Mouse (Mus musculus) MEL (cell line): ENCODE measurements at regions not wholly inside any gene's neighbourhood (a gene's known extent, or its start where the extent isn't known, plus 50 kb on each side); places are given as distances from the start of the nearest gene placed in this dataset.

Experiments used
- DNase-seq: peaks from one replicate; pipeline ENCODE4 v3.0.0; 2011; ENCODE audit warnings: low read depth, low spot score
- H3K27ac ChIP-seq: 2 replicates; pipeline ENCODE4 v1.5.1; 2012; ENCODE audit warnings: low read depth, mild to moderate bottlenecking, control low read depth, low read length, moderate library complexity; ENCODE audit not compliant: control insufficient read depth
- H3K27me3 ChIP-seq, 2 experiments: fragments of 150-350 bp in 1 of 2; sonication (generic) in 1 of 2; 2 replicates each; pipeline ENCODE4 v1.6.1; 2012; ENCODE audit warnings: low read length in 2 of 2, mild to moderate bottlenecking in 2 of 2, improper control_type of control experiment in 1 of 2, moderate library complexity in 1 of 2; ENCODE audit not compliant: insufficient read depth in 2 of 2, control insufficient read depth in 1 of 2
- H3K36me3 ChIP-seq, 2 experiments: 2 replicates each; pipeline ENCODE4 v1.6.1; 2012 to 2014; ENCODE audit warnings: low read length in 2 of 2, improper control_type of control experiment in 1 of 2, inconsistent platforms in 1 of 2, mild to moderate bottlenecking in 1 of 2; ENCODE audit not compliant: insufficient read depth in 2 of 2, control insufficient read depth in 1 of 2
- H3K4me1 ChIP-seq, 2 experiments: fragments of 150-350 bp in 1 of 2; sonication (generic) in 1 of 2; 2 replicates each; pipeline ENCODE4 v1.6.1; 2012; ENCODE audit warnings: low read length in 2 of 2, improper control_type of control experiment in 1 of 2, mild to moderate bottlenecking in 1 of 2; ENCODE audit not compliant: insufficient read depth in 2 of 2, control insufficient read depth in 1 of 2
- H3K4me3 ChIP-seq, 2 experiments: fragments of 150-350 bp in 1 of 2; sonication (generic) in 1 of 2; 2 replicates each; pipeline ENCODE4 v1.5.1; 2012; ENCODE audit warnings: low read depth in 2 of 2, low read length in 2 of 2, mild to moderate bottlenecking in 2 of 2, moderate library complexity in 2 of 2, control low read depth in 1 of 2, improper control_type of control experiment in 1 of 2; ENCODE audit not compliant: control insufficient read depth in 1 of 2, insufficient read depth in 1 of 2
- H3K79me2 ChIP-seq: 2 replicates; pipeline ENCODE4 v1.6.1; 2012; ENCODE audit warnings: mild to moderate bottlenecking, low read length, moderate library complexity; ENCODE audit not compliant: control insufficient read depth, poor library complexity, insufficient read depth
- H3K9ac ChIP-seq: 2 replicates; pipeline ENCODE4 v1.6.1; 2012; ENCODE audit warnings: low read depth, mild to moderate bottlenecking, control low read depth, low read length, moderate library complexity; ENCODE audit not compliant: control insufficient read depth, poor library complexity, severe bottlenecking
- H3K9me3 ChIP-seq: fragments of 150-350 bp; sonication (generic); replicated peaks from 2 replicates; pipeline ENCODE4 v1.6.1; 2012; ENCODE audit warnings: mild to moderate bottlenecking, low read length, improper control_type of control experiment, moderate library complexity; ENCODE audit not compliant: insufficient read depth
- CHD1 ChIP-seq: IDR thresholded peaks from 2 replicates; pipeline ENCODE4 v1.6.1; 2012; ENCODE audit warnings: low read depth, mild to moderate bottlenecking, inconsistent platforms, low read length, improper control_type of control experiment
- CTCF ChIP-seq, 3 experiments: IDR thresholded peaks in 2 of 3; conservative IDR thresholded peaks in 1 of 3; 2 replicates each; pipeline ENCODE4 v1.5.1; 2011 to 2012; ENCODE audit warnings: low read length in 3 of 3, low read depth in 2 of 3, mild to moderate bottlenecking in 2 of 3, improper control_type of control experiment in 1 of 3, inconsistent platforms in 1 of 3, mixed read lengths in 1 of 3, moderate library complexity in 1 of 3; ENCODE audit not compliant: control insufficient read depth in 1 of 3, insufficient read depth in 1 of 3, poor library complexity in 1 of 3, severe bottlenecking in 1 of 3
- ELF1 ChIP-seq: IDR thresholded peaks from 2 replicates; pipeline ENCODE4 v1.6.1; 2014; ENCODE audit warnings: low read depth, mild to moderate bottlenecking, inconsistent platforms, low read length, improper control_type of control experiment, moderate library complexity
- GATA1 ChIP-seq: IDR thresholded peaks from 2 replicates; pipeline ENCODE4 v1.6.1; 2011; ENCODE audit warnings: low read depth, low read length, improper control_type of control experiment
- JUND ChIP-seq: IDR thresholded peaks from 2 replicates; pipeline ENCODE4 v1.6.1; 2011; ENCODE audit warnings: low read depth, mild to moderate bottlenecking, improper control_type of control experiment, low read length
- KAT2A ChIP-seq: conservative IDR thresholded peaks from 2 replicates; pipeline ENCODE4 v1.6.1; 2012; ENCODE audit warnings: low read depth, low read length, improper control_type of control experiment, inconsistent platforms
- MAX ChIP-seq: IDR thresholded peaks from 2 replicates; pipeline ENCODE4 v1.6.1; 2011; ENCODE audit warnings: low read length, improper control_type of control experiment
- MAZ ChIP-seq: IDR thresholded peaks from 2 replicates; pipeline ENCODE4 v1.6.1; 2012; ENCODE audit warnings: low read depth, mild to moderate bottlenecking, inconsistent platforms, low read length, improper control_type of control experiment
- MXI1 ChIP-seq: IDR thresholded peaks from 2 replicates; pipeline ENCODE4 v1.6.1; 2011; ENCODE audit warnings: mild to moderate bottlenecking, low read depth, low read length, improper control_type of control experiment
- NRF1 ChIP-seq: IDR thresholded peaks from 2 replicates; pipeline ENCODE4 v1.6.1; 2014; ENCODE audit warnings: low read depth, mild to moderate bottlenecking, inconsistent platforms, low read length, improper control_type of control experiment, moderate library complexity; ENCODE audit not compliant: poor library complexity, insufficient read depth, severe bottlenecking
- RAD21 ChIP-seq: IDR thresholded peaks from 2 replicates; pipeline ENCODE4 v1.6.1; 2011; ENCODE audit warnings: mild to moderate bottlenecking, low read depth, low read length, improper control_type of control experiment
- SIN3A ChIP-seq: IDR thresholded peaks from 2 replicates; pipeline ENCODE4 v1.6.1; 2012; ENCODE audit warnings: low read length, improper control_type of control experiment, inconsistent platforms
- USF1 ChIP-seq: IDR thresholded peaks from 2 replicates; pipeline ENCODE4 v1.6.1; 2014; ENCODE audit warnings: low read depth, mild to moderate bottlenecking, inconsistent platforms, low read length, improper control_type of control experiment, moderate library complexity
- ZC3H11A ChIP-seq: IDR thresholded peaks from 2 replicates; pipeline ENCODE4 v1.6.1; 2012; ENCODE audit warnings: low read depth, mild to moderate bottlenecking, inconsistent platforms, low read length, improper control_type of control experiment

- no peaks in the 10 kb centered on the region for H3K79me2 ChIP-seq
- no peak overlapping the region for H3K9ac ChIP-seq
- DNase-seq: no peak
- no peaks in the 10 kb centered on the region for H3K4me1 ChIP-seq
- no peaks in the 10 kb centered on the region for H3K36me3 ChIP-seq
- no peaks in the 10 kb centered on the region for H3K27me3 ChIP-seq
- no peaks in the 10 kb centered on the region for H3K9me3 ChIP-seq
- no peak for TF ChIP-seq CHD1
- no peak for TF ChIP-seq KAT2A
- no peak for TF ChIP-seq USF1
- no peak overlapping the region for H3K27ac ChIP-seq
- no peak overlapping the region for H3K4me3 ChIP-seq
Measured at GRCm38 (mm10) chr14:80369448-80370153, 385.7 kb downstream of the Olfm4 start.

DNA sequence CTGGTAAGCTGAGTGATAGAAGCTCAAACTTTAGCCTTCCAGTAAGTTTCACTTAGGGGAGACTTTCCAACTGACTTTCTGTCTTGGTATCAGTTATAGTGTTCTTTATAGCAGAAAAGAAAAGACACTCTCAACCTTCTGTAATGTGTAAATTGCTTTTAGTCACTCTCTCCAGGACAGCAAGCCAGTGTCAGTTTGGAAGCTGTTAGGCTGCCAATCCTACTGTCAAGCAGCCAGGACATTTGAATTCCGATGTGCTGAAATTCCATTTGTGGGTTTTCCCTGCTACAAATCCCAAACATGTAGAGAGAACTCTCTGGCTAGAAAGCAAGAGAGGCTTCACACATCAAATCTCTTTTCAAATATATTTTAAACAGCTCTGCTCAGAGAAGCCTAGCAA lies 390.4 kb downstream of the Olfm4 start:
- Histone ChIP-seq H3K9ac (no peak overlapping the region), H3K27ac (no peak overlapping the region), H3K4me3 (no peak overlapping the region), H3K36me3 (no peaks in the 10 kb centered on the region), H3K27me3 (no peaks in the 10 kb centered on the region), H3K79me2 (no peaks in the 10 kb centered on the region), H3K4me1 (no peaks in the 10 kb centered on the region), H3K9me3 (no peaks in the 10 kb centered on the region)
- TF ChIP-seq NRF1 (no peak), GATA1 (no peak), RAD21 (no peak), ZC3H11A (no peak), CTCF (IDR thresholded peaks at IDR 0.05 in 2 of 3, conservative IDR thresholded peaks at IDR 0.05 in 1 of 3; ENCODE audit: control insufficient read depth in 1 of 3, insufficient read depth in 1 of 3, low read depth in 2 of 3, low read length in 3 of 3, poor library complexity in 1 of 3, severe bottlenecking in 1 of 3) (no peak)
- no peak for DNase-seq

GRCm38 (mm10) chr14:80377064-80377463 lies 393.2 kb downstream of the Olfm4 start:
- no peak for TF ChIP-seq JUND
- TF ChIP-seq MAX: no peak
- no peak for TF ChIP-seq USF1
- TF ChIP-seq MXI1: no peak
- TF ChIP-seq ELF1: no peak
- no peak for TF ChIP-seq MAZ
- no peak for TF ChIP-seq SIN3A
- Histone ChIP-seq H3K4me1 (no peaks in the 10 kb centered on the region), H3K36me3 (no peaks in the 10 kb centered on the region), H3K9ac (no peak overlapping the region), H3K79me2 (no peaks in the 10 kb centered on the region), H3K4me3 (peak overlapping the region in 1 of 2 experiments; percentile 19; a peak in 1 of 4 replicates), H3K9me3 (no peaks in the 10 kb centered on the region), H3K27me3 (no peaks in the 10 kb centered on the region), H3K27ac (no peak overlapping the region)
- no peak for DNase-seq
